Mouse (Mus musculus) ES-Bruce4 (cell line): ENCODE measurements around the gene Taar7f.

Source experiments
- CTCF ChIP-seq: IDR thresholded peaks from one replicate; pipeline ENCODE4 v1.8.1; 2011; ENCODE audit warnings: low read depth, low read length
- EP300 ChIP-seq: IDR thresholded peaks from 2 replicates; pipeline ENCODE4 v1.6.1; 2011; ENCODE audit warnings: low read depth, low read length; ENCODE audit not compliant: insufficient read depth
- POLR2A ChIP-seq: IDR thresholded peaks from one replicate; pipeline ENCODE4 v1.8.1; 2011; ENCODE audit warnings: low read length; ENCODE audit not compliant: insufficient read depth

- TF ChIP-seq CTCF (no peak), POLR2A (no peak), EP300 (no peak)
These were observed 2.7 kb downstream of the Taar7f start for GRCm38 (mm10) chr10:24052039-24052438.
